Mouse (Mus musculus): ENCODE measurements around the gene Amz1.

The Amz1 gene

GRCm38 (mm10) chr5:140806939-140807338 lies 83.0 kb downstream of the Amz1 start:
- DNase-seq, result no peak
